Comparison of ENCODE assay signal across 16 mouse cellular contexts in genomic region chr15:31528477-31528876, GRCm38 (mm10). TPM values are rescaled to one million over a fixed set of nuclear protein-coding genes. Genes with fewer than 3 reads are reported as not detected.
DNase-seq lines count a peak whose midpoint lies in the region; ATAC-seq lines count a peak whose summit lies in the region.
"Had no signal": no experiment of that assay in that cellular context is flagged by ENCODE, and none has a peak within 500 bp of the region (broad histone marks: within the 10 kb centered on the region; RNA-seq: fewer than 3 reads in every experiment).

No protein-coding gene starts in this region.

- H3K4me1 ChIP-seq in embryonic facial prominence, embryonic 13.5 days: peaks cover 10% of the 10 kb centered on the region
- peaks cover 18% of the 10 kb centered on the region for H3K4me1 ChIP-seq in embryonic facial prominence, embryonic 10.5 days
- H3K4me1 ChIP-seq in hindbrain, embryonic 14.5 days (replicated peaks; ENCODE audit: control insufficient read depth, insufficient read depth, low read length): peaks cover 17% of the 10 kb centered on the region
- H3K4me1 ChIP-seq in hindbrain, embryonic 10.5 days (replicated peaks): peaks cover 20% of the 10 kb centered on the region
- H3K4me1 ChIP-seq in midbrain, embryonic 13.5 days (replicated peaks): peaks cover 27% of the 10 kb centered on the region
- peaks cover 23% of the 10 kb centered on the region for H3K4me1 ChIP-seq in midbrain, embryonic 10.5 days

- DNase-seq in embryonic facial prominence, embryonic 10.5 days (ENCODE audit: low spot score): no peak
- DNase-seq in hindbrain, embryonic 14.5 days (ENCODE audit: low spot score): no peak
- DNase-seq in hindbrain, embryonic 10.5 days (ENCODE audit: low spot score): no peak
- DNase-seq in midbrain, embryonic 10.5 days (ENCODE audit: low spot score): no peak
- DNase-seq in right cerebral cortex, postnatal 36 days (ENCODE audit: low spot score in 2 of 2): no peak
- no peak for DNase-seq in urinary bladder, adult 18-20 months (ENCODE audit: low spot score in 2 of 2)
- DNase-seq: adrenal gland, postnatal 25 days; cerebellum, adult 8-10 months; gastrocnemius, postnatal 25 days; heart, postnatal 36 days; lung, postnatal 10 days had no signal

- no peak for ATAC-seq in embryonic facial prominence, embryonic 13.5 days (ENCODE audit: insufficient number of reproducible peaks, insufficient read depth, low FRiP score, low TSS enrichment, low read depth)
- no peak for ATAC-seq in hindbrain, embryonic 14.5 days (ENCODE audit: low FRiP score)
- ATAC-seq in midbrain, embryonic 13.5 days: no peak

- no peaks in the 10 kb centered on the region for H3K36me3 ChIP-seq in embryonic facial prominence, embryonic 13.5 days
- peaks cover 18% of the 10 kb centered on the region for H3K36me3 ChIP-seq in embryonic facial prominence, embryonic 10.5 days (replicated peaks)
- no peaks in the 10 kb centered on the region for H3K36me3 ChIP-seq in hindbrain, embryonic 14.5 days (replicated peaks; ENCODE audit: control insufficient read depth, insufficient read depth)
- H3K36me3 ChIP-seq in hindbrain, embryonic 10.5 days: peaks cover 24% of the 10 kb centered on the region
- H3K36me3 ChIP-seq in midbrain, embryonic 13.5 days: no peaks in the 10 kb centered on the region
- H3K36me3 ChIP-seq in midbrain, embryonic 10.5 days: peaks cover 25% of the 10 kb centered on the region
- H3K36me3 ChIP-seq: midbrain, embryonic 12.5 days; neural tube, embryonic 12.5 days; stomach, embryonic 15.5 days had no signal

- no peaks in the 10 kb centered on the region for H3K9me3 ChIP-seq in embryonic facial prominence, embryonic 13.5 days
- H3K9me3 ChIP-seq in embryonic facial prominence, embryonic 10.5 days: no peaks in the 10 kb centered on the region
- 0 out of 2 replicates have a peak, but pooled peaks cover 3% of the 10 kb centered on the region for H3K9me3 ChIP-seq in hindbrain, embryonic 14.5 days (ENCODE audit: control insufficient read depth, low read length)
- peaks cover 7% of the 10 kb centered on the region; the same call in 1 of the 2 replicates for H3K9me3 ChIP-seq in hindbrain, embryonic 10.5 days
- 0 out of 2 replicates have a peak, but pooled peaks cover 6% of the 10 kb centered on the region for H3K9me3 ChIP-seq in midbrain, embryonic 13.5 days
- H3K9me3 ChIP-seq in midbrain, embryonic 10.5 days (replicated peaks): peaks cover 8% of the 10 kb centered on the region; the same call in 1 of the 2 replicates
- H3K9me3 ChIP-seq: midbrain, embryonic 12.5 days; neural tube, embryonic 12.5 days; stomach, embryonic 15.5 days had no signal

- H3K27ac ChIP-seq in embryonic facial prominence, embryonic 13.5 days: no peak overlapping the region
- no peak overlapping the region for H3K27ac ChIP-seq in embryonic facial prominence, embryonic 10.5 days (replicated peaks)
- no peak overlapping the region for H3K27ac ChIP-seq in hindbrain, embryonic 14.5 days
- H3K27ac ChIP-seq in hindbrain, embryonic 10.5 days: no peak overlapping the region
- no peak overlapping the region for H3K27ac ChIP-seq in midbrain, embryonic 13.5 days
- H3K27ac ChIP-seq in midbrain, embryonic 10.5 days (replicated peaks): no peak overlapping the region
- H3K27ac ChIP-seq: midbrain, embryonic 12.5 days; neural tube, embryonic 12.5 days; stomach, embryonic 15.5 days had no signal

- H3K9ac ChIP-seq in embryonic facial prominence, embryonic 13.5 days: no peak overlapping the region
- no peak overlapping the region for H3K9ac ChIP-seq in hindbrain, embryonic 14.5 days
- no peak overlapping the region for H3K9ac ChIP-seq in midbrain, embryonic 13.5 days (replicated peaks)
- H3K9ac ChIP-seq: stomach, embryonic 15.5 days had no signal

- no peaks in the 10 kb centered on the region for H3K27me3 ChIP-seq in embryonic facial prominence, embryonic 13.5 days
- no peaks in the 10 kb centered on the region for H3K27me3 ChIP-seq in embryonic facial prominence, embryonic 10.5 days (replicated peaks; ENCODE audit: low read depth, poor library complexity, severe bottlenecking)
- H3K27me3 ChIP-seq in hindbrain, embryonic 14.5 days (ENCODE audit: control insufficient read depth, insufficient read depth, low read length): no peaks in the 10 kb centered on the region
- no peaks in the 10 kb centered on the region for H3K27me3 ChIP-seq in hindbrain, embryonic 10.5 days (ENCODE audit: insufficient read depth, poor library complexity, severe bottlenecking)
- H3K27me3 ChIP-seq in midbrain, embryonic 13.5 days: no peaks in the 10 kb centered on the region
- no peaks in the 10 kb centered on the region for H3K27me3 ChIP-seq in midbrain, embryonic 10.5 days (ENCODE audit: low read depth, poor library complexity, severe bottlenecking)
- H3K27me3 ChIP-seq: midbrain, embryonic 12.5 days; neural tube, embryonic 12.5 days; stomach, embryonic 15.5 days had no signal

- WGBS in embryonic facial prominence, embryonic 13.5 days: 95% methylated on average over 4 of the region's 4 CpGs
- 95% methylated on average over 4 of the region's 4 CpGs for WGBS in embryonic facial prominence, embryonic 10.5 days
- WGBS in hindbrain, embryonic 14.5 days: 91% methylated on average over 4 of the region's 4 CpGs
- 95% methylated on average over 4 of the region's 4 CpGs for WGBS in hindbrain, embryonic 10.5 days
- 95% methylated on average over 4 of the region's 4 CpGs for WGBS in midbrain, embryonic 13.5 days
- WGBS in midbrain, embryonic 10.5 days: 96% methylated on average over 4 of the region's 4 CpGs

- peak overlapping the region; percentile 68; the same call in 1 of the 2 replicates for H3K4me2 ChIP-seq in embryonic facial prominence, embryonic 13.5 days
- peak overlapping the region; percentile 68 for H3K4me2 ChIP-seq in hindbrain, embryonic 14.5 days (replicated peaks)
- H3K4me2 ChIP-seq in midbrain, embryonic 13.5 days (replicated peaks): 0 out of 2 replicates have a peak overlapping the region, but pooled peaks have one; percentile 10

- no peak overlapping the region for H3K4me3 ChIP-seq in embryonic facial prominence, embryonic 13.5 days
- H3K4me3 ChIP-seq in embryonic facial prominence, embryonic 10.5 days: no peak overlapping the region
- no peak overlapping the region for H3K4me3 ChIP-seq in hindbrain, embryonic 14.5 days (replicated peaks; ENCODE audit: low read length)
- no peak overlapping the region for H3K4me3 ChIP-seq in hindbrain, embryonic 10.5 days
- no peak overlapping the region for H3K4me3 ChIP-seq in midbrain, embryonic 13.5 days (replicated peaks)
- H3K4me3 ChIP-seq in midbrain, embryonic 10.5 days: no peak overlapping the region

RNA-seq across cellular contexts. Expression of gene March6, which starts 2.4 kb away (rescaled TPM):
- 29.1 and 33.0 TPM in 2 replicates for polyA plus RNA-seq in embryonic facial prominence, embryonic 13.5 days (2015; fragmentation: Nextera tagmentation; extraction: Ambion mirVana)
- polyA plus RNA-seq in embryonic facial prominence, embryonic 10.5 days (2016; fragmentation: Nextera tagmentation; extraction: Ambion mirVana): 38.9 and 39.8 TPM in 2 replicates
- polyA plus RNA-seq in hindbrain, embryonic 14.5 days (2014; fragmentation: Nextera tagmentation; extraction: Ambion mirVana): 102 and 116 TPM in 2 replicates
- polyA plus RNA-seq in hindbrain, embryonic 10.5 days (2016; fragmentation: Nextera tagmentation; extraction: Ambion mirVana): 34.5 and 39.9 TPM in 2 replicates
- 75.0 and 78.6 TPM in 2 replicates for polyA plus RNA-seq in midbrain, embryonic 13.5 days (2015; fragmentation: Nextera tagmentation; extraction: Ambion mirVana)
- 37.3 and 45.3 TPM in 2 replicates for polyA plus RNA-seq in midbrain, embryonic 10.5 days (2016; fragmentation: Nextera tagmentation; extraction: Ambion mirVana)

RNA-seq across cellular contexts. Expression of gene Cmbl, which starts 36.7 kb away (rescaled TPM):
- polyA plus RNA-seq in embryonic facial prominence, embryonic 13.5 days (2015; fragmentation: Nextera tagmentation; extraction: Ambion mirVana): 2.4 and 2.7 TPM in 2 replicates
- polyA plus RNA-seq in embryonic facial prominence, embryonic 10.5 days (2016; fragmentation: Nextera tagmentation; extraction: Ambion mirVana): 2.3 and 2.5 TPM in 2 replicates
- polyA plus RNA-seq in hindbrain, embryonic 14.5 days (2014; fragmentation: Nextera tagmentation; extraction: Ambion mirVana): 8.8 and 9.1 TPM in 2 replicates
- polyA plus RNA-seq in hindbrain, embryonic 10.5 days (2016; fragmentation: Nextera tagmentation; extraction: Ambion mirVana): 1.6 and 2.0 TPM in 2 replicates
- 3.1 and 4.0 TPM in 2 replicates for polyA plus RNA-seq in midbrain, embryonic 13.5 days (2015; fragmentation: Nextera tagmentation; extraction: Ambion mirVana)
- 1.3 and 1.6 TPM in 2 replicates for polyA plus RNA-seq in midbrain, embryonic 10.5 days (2016; fragmentation: Nextera tagmentation; extraction: Ambion mirVana)

Comparison
In these comparisons a context has a peak if more than half of its experiments do, and no peak if none do; other contexts are left out.
1. H3K4me2 ChIP-seq: peak in every context shown above with its lines; median percentile 68 in embryonic facial prominence, embryonic 13.5 days; 68 in hindbrain, embryonic 14.5 days; 10 in midbrain, embryonic 13.5 days.